Comparison of ENCODE assay signal across 8 mouse cellular contexts in the genomic region with DNA sequence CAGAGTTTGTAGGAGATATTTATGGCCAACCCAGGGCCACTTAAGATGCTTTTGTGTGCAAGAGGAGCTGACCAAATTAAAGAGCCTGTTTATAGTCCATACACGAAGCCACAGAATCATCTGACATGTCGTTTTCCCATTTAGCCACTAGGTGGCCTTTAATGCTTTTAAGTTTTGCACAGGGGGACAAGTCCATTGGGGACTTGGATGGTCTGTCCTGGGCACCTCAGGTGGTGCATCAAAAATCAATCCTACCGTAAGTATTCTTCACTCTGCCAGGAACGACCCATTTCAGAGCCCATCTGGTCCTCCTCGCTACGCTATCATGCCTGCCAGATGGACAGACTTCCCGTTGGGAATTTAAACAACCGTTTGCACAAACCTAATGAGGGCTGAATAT. TPM values are rescaled to one million over a fixed set of nuclear protein-coding genes. Genes with fewer than 3 reads are reported as not detected.
DNase-seq lines count a peak whose midpoint lies in the region; ATAC-seq and TF ChIP-seq lines count a peak whose summit lies in the region.

No protein-coding gene starts in this region.

- no peak for TF ChIP-seq EP300 in stomach, postnatal 0 days (optimal IDR thresholded peaks at IDR 0.05)

- peak; percentile 44 for DNase-seq in limb, embryonic 11.5 days (ENCODE audit: low spot score)
- no peak for DNase-seq in limb, embryonic 10.5 days (ENCODE audit: low spot score)
- peak; percentile 69 for DNase-seq in ZHBTc4 (ENCODE audit: low read depth, low spot score)
- DNase-seq in embryo, embryonic 9.5 days (ENCODE audit: extremely low spot score), result peak; percentile 51
- DNase-seq in hindbrain, postnatal 0 days (ENCODE audit: low spot score), result peak; percentile 85
- DNase-seq in stomach, postnatal 0 days (ENCODE audit: low spot score), result no peak
- DNase-seq in right cerebral cortex, postnatal 36 days (ENCODE audit: low spot score in 2 of 2), result no peak

- H3K4me2 ChIP-seq in limb, embryonic 11.5 days (ENCODE audit: low read depth, severe bottlenecking), result no peak overlapping the region
- peak overlapping the region; percentile 13; the same call in 1 of the 2 replicates for H3K4me2 ChIP-seq in hindbrain, postnatal 0 days (ENCODE audit: low read depth, low read length)
- H3K4me2 ChIP-seq in stomach, postnatal 0 days (replicated peaks; ENCODE audit: low read depth), result no peak overlapping the region

- H3K4me1 ChIP-seq in limb, embryonic 11.5 days (ENCODE audit: control insufficient read depth, insufficient read depth, low read length), result no peaks in the 10 kb centered on the region
- H3K4me1 ChIP-seq in limb, embryonic 10.5 days, result 0 out of 2 replicates have a peak, but pooled peaks cover 3% of the 10 kb centered on the region
- 0 out of 2 replicates have a peak, but pooled peaks cover 2% of the 10 kb centered on the region for H3K4me1 ChIP-seq in hindbrain, postnatal 0 days (ENCODE audit: insufficient read depth, low read length)
- no peaks in the 10 kb centered on the region for H3K4me1 ChIP-seq in stomach, postnatal 0 days (replicated peaks; ENCODE audit: control insufficient read depth, insufficient read depth)

- H3K9me3 ChIP-seq in limb, embryonic 11.5 days (ENCODE audit: control insufficient read depth, low read length), result no peaks in the 10 kb centered on the region
- H3K9me3 ChIP-seq in limb, embryonic 10.5 days (replicated peaks), result no peaks in the 10 kb centered on the region
- H3K9me3 ChIP-seq in hindbrain, postnatal 0 days (ENCODE audit: low read length), result no peaks in the 10 kb centered on the region
- no peaks in the 10 kb centered on the region for H3K9me3 ChIP-seq in stomach, postnatal 0 days (ENCODE audit: control insufficient read depth, low read length)

- no peak overlapping the region for H3K9ac ChIP-seq in limb, embryonic 11.5 days (ENCODE audit: low read length)
- no peak overlapping the region for H3K9ac ChIP-seq in hindbrain, postnatal 0 days (replicated peaks; ENCODE audit: low read length)
- no peak overlapping the region for H3K9ac ChIP-seq in stomach, postnatal 0 days (ENCODE audit: low read length)

- H3K27ac ChIP-seq in limb, embryonic 11.5 days (replicated peaks; ENCODE audit: low read depth, low read length), result no peak overlapping the region
- no peak overlapping the region for H3K27ac ChIP-seq in limb, embryonic 10.5 days
- H3K27ac ChIP-seq in hindbrain, postnatal 0 days, result peak overlapping the region; percentile 32; the same call in 1 of the 2 replicates
- no peak overlapping the region for H3K27ac ChIP-seq in stomach, postnatal 0 days (replicated peaks)

- 42% methylated on average over 8 of the region's 8 CpGs for WGBS in limb, embryonic 11.5 days
- WGBS in limb, embryonic 10.5 days, result 38% methylated on average over 8 of the region's 8 CpGs
- 10% methylated on average over 8 of the region's 8 CpGs for whole genome bisulfite sequencing in hindbrain, postnatal 0 days
- 31% methylated on average over 8 of the region's 8 CpGs for WGBS in stomach, postnatal 0 days

- H3K4me3 ChIP-seq in limb, embryonic 11.5 days (ENCODE audit: low read depth, low read length), result no peak overlapping the region
- no peak overlapping the region for H3K4me3 ChIP-seq in limb, embryonic 10.5 days
- H3K4me3 ChIP-seq in hindbrain, postnatal 0 days (ENCODE audit: low read length), result no peak overlapping the region
- H3K4me3 ChIP-seq in stomach, postnatal 0 days (ENCODE audit: low read depth, low read length), result no peak overlapping the region

- H3K36me3 ChIP-seq in limb, embryonic 11.5 days (ENCODE audit: control insufficient read depth, insufficient read depth, low read length), result no peaks in the 10 kb centered on the region
- H3K36me3 ChIP-seq in limb, embryonic 10.5 days, result no peaks in the 10 kb centered on the region
- H3K36me3 ChIP-seq in hindbrain, postnatal 0 days (ENCODE audit: insufficient read depth, low read length), result no peaks in the 10 kb centered on the region
- H3K36me3 ChIP-seq in stomach, postnatal 0 days (ENCODE audit: control insufficient read depth, insufficient read depth, low read length), result no peaks in the 10 kb centered on the region

- ATAC-seq in limb, embryonic 11.5 days (ENCODE audit: insufficient number of reproducible peaks, low FRiP score, low TSS enrichment, low read depth), result no peak
- peak; percentile 78 for ATAC-seq in hindbrain, postnatal 0 days
- peak; percentile 53 for ATAC-seq in megakaryocyte, adult 5-6 weeks (ENCODE audit: poor library complexity, severe bottlenecking)
- peak; percentile 52; the same call in 1 of the 2 replicates for ATAC-seq in stomach, postnatal 0 days (ENCODE audit: low FRiP score, low TSS enrichment)

- TF ChIP-seq CTCF in hindbrain, postnatal 0 days (IDR thresholded peaks at IDR 0.05; ENCODE audit: low read depth), result peak; percentile 80
- peak; percentile 85 for TF ChIP-seq CTCF in stomach, postnatal 0 days (IDR thresholded peaks at IDR 0.05; ENCODE audit: low read depth)

- H3K27me3 ChIP-seq in limb, embryonic 11.5 days (ENCODE audit: control insufficient read depth, insufficient read depth, low read length), result no peaks in the 10 kb centered on the region
- H3K27me3 ChIP-seq in limb, embryonic 10.5 days (ENCODE audit: low read depth, poor library complexity, severe bottlenecking), result no peaks in the 10 kb centered on the region
- no peaks in the 10 kb centered on the region for H3K27me3 ChIP-seq in hindbrain, postnatal 0 days (ENCODE audit: insufficient read depth, low read length)
- H3K27me3 ChIP-seq in stomach, postnatal 0 days (ENCODE audit: control insufficient read depth, insufficient read depth, low read length), result no peaks in the 10 kb centered on the region

RNA-seq across cellular contexts. Expression of a gene that starts 32.8 kb away (rescaled TPM):
- 41.5 and 46.6 TPM in 2 replicates for polyA plus RNA-seq in limb, embryonic 11.5 days (2014; fragmentation: Nextera tagmentation; extraction: Ambion mirVana)
- 34.3 and 37.1 TPM in 2 replicates for polyA plus RNA-seq in limb, embryonic 10.5 days (2016; fragmentation: Nextera tagmentation; extraction: Ambion mirVana)
- total RNA-seq in hindbrain, postnatal 0 days (2014; rRNA removed), result 20.8 and 36.3 TPM in 2 replicates
- polyA plus RNA-seq in hindbrain, postnatal 0 days (2015; fragmentation: Nextera tagmentation; extraction: Ambion mirVana), result 11.2 and 11.7 TPM in 2 replicates
- total RNA-seq in megakaryocyte, adult 5-6 weeks (2015), result 16.4 and 20.1 TPM in 2 replicates
- total RNA-seq in megakaryocyte, adult 5-6 weeks (2017), result 9.0 and 9.4 TPM in 2 replicates
- 9.5 and 10.3 TPM in 2 replicates for polyA plus RNA-seq in stomach, postnatal 0 days (2015; fragmentation: Nextera tagmentation; extraction: Ambion mirVana)

RNA-seq across cellular contexts. Expression of a gene that starts 34.8 kb away (rescaled TPM):
- polyA plus RNA-seq in limb, embryonic 11.5 days (2014; fragmentation: Nextera tagmentation; extraction: Ambion mirVana), result 26.4 and 27.7 TPM in 2 replicates
- 20.3 and 20.9 TPM in 2 replicates for polyA plus RNA-seq in limb, embryonic 10.5 days (2016; fragmentation: Nextera tagmentation; extraction: Ambion mirVana)
- total RNA-seq in hindbrain, postnatal 0 days (2014; rRNA removed), result 26.0 and 35.0 TPM in 2 replicates
- 14.9 and 15.8 TPM in 2 replicates for polyA plus RNA-seq in hindbrain, postnatal 0 days (2015; fragmentation: Nextera tagmentation; extraction: Ambion mirVana)
- 20.8 and 23.8 TPM in 2 replicates for total RNA-seq in megakaryocyte, adult 5-6 weeks (2015)
- 21.2 and 23.3 TPM in 2 replicates for total RNA-seq in megakaryocyte, adult 5-6 weeks (2017)
- 12.6 and 13.6 TPM in 2 replicates for polyA plus RNA-seq in stomach, postnatal 0 days (2015; fragmentation: Nextera tagmentation; extraction: Ambion mirVana)

Comparison
In these comparisons a context has a peak if more than half of its experiments do, and no peak if none do; other contexts are left out.
1. DNase-seq: peak in limb, embryonic 11.5 days (single experiment), ZHBTc4 (single experiment), embryo, embryonic 9.5 days (single experiment) and hindbrain, postnatal 0 days (single experiment); none in limb, embryonic 10.5 days (single experiment), stomach, postnatal 0 days (single experiment) and right cerebral cortex, postnatal 36 days (0 of 2).